Mouse (Mus musculus) brain, embryonic 14.5 days (tissue): ENCODE results near the gene Top2a. TPM values are rescaled to one million over a fixed set of nuclear protein-coding genes. Genes with fewer than 3 reads are reported as not detected.
A peak's percentile ranks its signal among the peaks of the same experiment; 100 is the strongest.

Experiments used
- DNase-seq: peaks from one replicate; pipeline ENCODE4 v3.0.0-alpha.2; 2011; ENCODE audit warnings: low read depth
- CTCF ChIP-seq: fragments of 200-500 bp; IDR thresholded peaks from 2 replicates; pipeline ENCODE4 v1.5.1; 2012; ENCODE audit warnings: inconsistent platforms, mild to moderate bottlenecking, moderate library complexity, borderline replicate concordance; ENCODE audit not compliant: insufficient read depth, insufficient read length; ENCODE audit errors: extremely low read depth
- POLR2A ChIP-seq: fragments of 200-500 bp; IDR thresholded peaks from 2 replicates; pipeline ENCODE4 v1.6.1; 2012; ENCODE audit warnings: mild to moderate bottlenecking, inconsistent platforms, borderline replicate concordance; ENCODE audit not compliant: poor library complexity, insufficient read depth, insufficient read length, severe bottlenecking; ENCODE audit errors: extremely low read depth
- polyA plus RNA-seq: library from polyadenylated mRNA; depleted of rRNA; stranded (reverse); fragments of >200 nt; gene quantifications from 2 replicates; pipeline ENCODE4 v1.2.3, GENCODE M21; 2012; rRNA removed

The Top2a gene
- polyA plus RNA-seq = 57.3 and 70.1 TPM in 2 replicates

DNA sequence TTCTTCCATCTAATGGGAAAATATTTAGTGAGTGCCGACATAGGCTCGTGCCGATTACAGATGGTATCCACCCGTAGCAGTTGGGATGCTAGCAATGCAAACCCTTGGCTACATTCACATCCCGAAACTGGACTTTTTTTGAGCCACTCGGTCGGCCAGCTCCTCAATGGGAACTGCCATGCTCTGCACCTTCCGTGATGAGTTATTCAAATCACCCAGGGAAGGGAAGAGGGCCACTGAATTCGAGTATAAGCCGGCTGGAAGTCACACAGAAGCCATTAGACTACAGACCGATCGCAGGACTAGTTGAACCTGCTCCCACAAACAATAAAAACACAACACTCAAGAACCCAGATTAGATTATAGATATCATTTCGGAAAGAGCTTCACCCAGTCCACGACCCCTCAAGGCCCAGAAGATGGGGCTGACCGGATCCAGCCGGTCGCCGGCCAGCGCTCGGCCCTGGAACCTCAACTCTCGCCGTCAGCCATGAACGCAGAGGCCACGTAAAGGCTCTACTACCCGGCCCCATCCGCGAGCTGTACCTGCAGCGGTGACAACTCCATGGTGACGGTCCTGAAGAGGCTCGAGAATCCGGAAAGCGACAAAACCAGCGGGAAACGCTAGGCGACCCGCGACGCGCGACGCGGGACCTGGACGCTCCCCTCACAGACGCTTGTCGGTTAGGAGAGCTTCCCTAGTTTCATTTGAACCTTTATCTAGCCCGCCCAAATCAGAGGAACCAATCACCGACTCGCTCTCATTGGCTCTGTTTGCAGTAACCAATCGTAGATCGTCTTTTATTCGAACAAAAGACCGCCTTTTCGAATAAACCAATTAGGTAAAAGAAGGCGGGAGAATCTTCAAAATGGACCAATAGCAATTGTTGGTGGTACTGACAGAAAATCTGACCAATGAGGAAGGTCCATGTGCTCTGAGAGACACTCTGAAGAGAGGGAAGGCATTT is at the start of gene Top2a:
Gene Top2a, minus strand, starts transcription at position 690 of the 968 bp plus-strand sequence.
- TF ChIP-seq POLR2A (peak; percentile 70; the same call in 1 of the 2 replicates), CTCF (no peak)
- peak; percentile 99 for DNase-seq

DNA sequence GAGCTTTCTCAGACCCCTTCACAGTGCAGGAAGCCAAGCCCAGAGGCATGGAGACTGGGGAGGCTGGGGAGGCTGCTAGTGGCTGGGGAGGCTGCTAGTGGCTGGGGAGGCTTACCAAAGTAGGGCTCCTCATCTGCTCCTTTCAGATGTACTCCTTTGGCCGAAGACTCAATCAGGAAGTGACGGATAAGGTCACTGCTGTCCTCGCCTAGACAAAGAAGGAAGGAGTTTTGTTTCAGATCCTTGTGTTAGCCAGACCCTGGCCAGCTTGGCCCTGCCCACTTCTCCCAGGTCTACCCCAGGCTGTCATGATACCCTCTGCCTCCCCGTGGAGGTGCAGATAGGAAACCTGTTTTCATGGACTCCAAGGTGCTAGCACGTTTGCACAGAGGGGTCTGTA is 49.8 kb upstream of the Top2a start:
- DNase-seq = no peak
- TF ChIP-seq POLR2A (no peak), CTCF (no peak)

DNA sequence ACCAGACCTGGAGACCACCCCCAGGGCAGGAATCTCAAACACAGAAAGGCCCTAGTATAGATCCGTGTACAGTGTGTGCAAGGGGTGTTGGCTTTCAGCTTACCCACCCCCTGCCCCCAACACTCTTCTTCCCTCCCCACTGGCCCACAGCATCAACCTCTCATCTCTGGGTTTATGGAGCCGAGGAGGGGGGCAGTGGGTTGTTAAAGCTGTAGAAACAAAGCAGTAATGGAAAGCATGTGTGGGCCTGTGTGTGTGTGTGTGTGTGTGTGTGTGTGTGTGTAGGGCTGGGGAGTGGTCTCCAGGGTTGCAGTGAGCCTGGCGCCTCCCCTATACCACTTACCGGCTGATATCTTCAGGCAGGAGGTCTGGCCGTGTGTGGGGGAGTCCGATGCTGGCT is 47.9 kb upstream of the Top2a start:
- DNase-seq = peak; percentile 35
- TF ChIP-seq CTCF (no peak), POLR2A (no peak)

GRCm38 (mm10) chr11:99068455-99068854 is 44.5 kb upstream of the Top2a start:
- TF ChIP-seq CTCF (no peak), POLR2A (no peak)
- no peak for DNase-seq

GRCm38 (mm10) chr11:99067591-99067990 is 43.6 kb upstream of the Top2a start:
- TF ChIP-seq POLR2A = no peak
- TF ChIP-seq CTCF = no peak
- DNase-seq = no peak

- peak; percentile 81 for TF ChIP-seq CTCF
- TF ChIP-seq POLR2A = no peak
- DNase-seq = peak; percentile 93
Observed at GRCm38 (mm10) chr11:99065979-99066378, 42.0 kb upstream of the Top2a start.

GRCm38 (mm10) chr11:99065353-99065752 is 41.4 kb upstream of the Top2a start:
- TF ChIP-seq POLR2A (no peak), CTCF (no peak)

GRCm38 (mm10) chr11:99063406-99064131 is 39.6 kb upstream of the Top2a start:
- no peak for TF ChIP-seq POLR2A
- no peak for TF ChIP-seq CTCF
- no peak for DNase-seq

More at GRCm38 (mm10) chr11:99065353-99065752, 41.4 kb upstream of the Top2a start:
- no peak for DNase-seq

GRCm38 (mm10) chr11:99062661-99063060 is 38.7 kb upstream of the Top2a start:
- no peak for DNase-seq
- TF ChIP-seq CTCF = no peak
- no peak for TF ChIP-seq POLR2A

- no peak for DNase-seq
- no peak for TF ChIP-seq POLR2A
- TF ChIP-seq CTCF = no peak
Observed at GRCm38 (mm10) chr11:99060435-99060834, 36.4 kb upstream of the Top2a start.

DNA sequence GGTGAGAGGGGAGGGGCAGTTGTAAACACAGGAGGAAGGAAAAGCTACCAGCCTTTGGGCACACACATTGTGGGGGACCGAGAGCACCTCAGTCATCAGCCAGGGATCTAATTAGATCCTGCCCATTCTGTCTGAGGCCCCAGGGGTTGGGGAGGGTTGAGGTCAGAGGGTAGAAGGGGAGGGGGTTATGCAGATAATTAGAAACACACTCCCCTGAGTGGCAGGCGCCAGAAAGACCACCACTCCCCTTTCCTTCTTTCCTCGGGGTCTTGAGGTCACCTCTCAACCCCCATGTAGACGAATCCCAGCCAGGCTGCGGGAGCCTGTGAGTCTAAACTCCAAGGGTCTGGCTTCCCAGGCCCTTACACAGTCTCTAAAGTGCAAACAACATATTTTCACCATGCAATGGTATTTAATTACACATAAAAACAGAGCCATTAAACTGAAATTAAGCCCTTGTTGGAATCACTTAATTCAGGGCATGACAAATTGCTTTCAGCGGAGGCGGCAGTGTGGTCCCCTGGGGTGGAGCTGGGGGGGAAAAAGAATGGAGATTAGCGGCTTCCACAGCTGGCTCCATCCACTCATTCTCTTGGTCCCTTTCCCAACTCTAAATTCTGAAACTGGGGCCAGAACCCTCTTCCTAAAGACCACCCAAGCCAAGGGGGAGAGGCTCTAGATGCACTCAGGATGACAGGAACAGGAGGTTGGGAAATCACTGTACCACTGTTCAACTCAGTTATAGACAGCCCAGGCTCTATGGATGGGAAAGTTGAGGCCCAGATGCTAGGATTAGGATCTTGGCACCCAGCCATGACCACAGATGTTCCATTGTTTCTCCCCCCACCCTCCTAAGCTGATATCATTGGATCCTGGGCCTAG is 31.8 kb upstream of the Top2a start:
- peak; percentile 50 for DNase-seq
- TF ChIP-seq CTCF (no peak), POLR2A (no peak)

GRCm38 (mm10) chr11:99055143-99055542 is 31.2 kb upstream of the Top2a start:
- no peak for DNase-seq

More at GRCm38 (mm10) chr11:99055143-99055542, 31.2 kb upstream of the Top2a start:
- TF ChIP-seq CTCF (no peak), POLR2A (no peak)
